Mouse (Mus musculus): Measurements from ENCODE around the gene Supt5.
"Not testable (repeated sequence)": the region's sequence is repeated elsewhere in the genome, so short reads cannot be mapped to it uniquely, and the experiment has no call there.

Gene Supt5

GRCm38 (mm10) chr7:28338108-28338998, at the start of gene Supt5:
Gene Supt5 (minus strand): TSS chr7:28338746.
- DNase-seq: peak; percentile 98

- DNase-seq: not testable (repeated sequence)
These were observed 48.8 kb upstream of the Supt5 start for GRCm38 (mm10) chr7:28387384-28387783.

- not testable (repeated sequence) for DNase-seq
These were observed 48.3 kb upstream of the Supt5 start for GRCm38 (mm10) chr7:28386877-28387276.

- peak; percentile 76 for DNase-seq
These were observed 47.9 kb upstream of the Supt5 start for GRCm38 (mm10) chr7:28386462-28386861.

- DNase-seq: no peak
These were observed 47.5 kb upstream of the Supt5 start for GRCm38 (mm10) chr7:28386007-28386406.

- no peak for DNase-seq
These were observed 46.6 kb upstream of the Supt5 start for GRCm38 (mm10) chr7:28385196-28385595.

GRCm38 (mm10) chr7:28384162-28384561, 45.6 kb upstream of the Supt5 start:
- no peak for DNase-seq

GRCm38 (mm10) chr7:28383606-28384005, 45.1 kb upstream of the Supt5 start:
- no peak for DNase-seq

- DNase-seq: peak; percentile 85
These were observed 44.4 kb upstream of the Supt5 start for GRCm38 (mm10) chr7:28382981-28383396.

GRCm38 (mm10) chr7:28382347-28382951, 43.9 kb upstream of the Supt5 start:
- no peak for DNase-seq

GRCm38 (mm10) chr7:28381938-28382337, 43.4 kb upstream of the Supt5 start:
- DNase-seq: peak; percentile 89

GRCm38 (mm10) chr7:28381017-28381790, 42.7 kb upstream of the Supt5 start:
- DNase-seq: peak; percentile 78

- no peak for DNase-seq
These were observed 41.9 kb upstream of the Supt5 start, which contains the start of gene Zfp36 for GRCm38 (mm10) chr7:28380237-28381016. Gene Zfp36 (minus strand): TSS chr7:28380253.

GRCm38 (mm10) chr7:28378769-28379651, 40.5 kb upstream of the Supt5 start:
- peak; percentile 93 for DNase-seq

GRCm38 (mm10) chr7:28378066-28378690, 39.6 kb upstream of the Supt5 start:
- peak; percentile 88 for DNase-seq

- peak; percentile 51 for DNase-seq
These were observed 38.9 kb upstream of the Supt5 start for GRCm38 (mm10) chr7:28377190-28378065.

GRCm38 (mm10) chr7:28376011-28376771, 37.6 kb upstream of the Supt5 start:
- peak; percentile 95 for DNase-seq

- DNase-seq: peak; percentile 92
These were observed 36.8 kb upstream of the Supt5 start for GRCm38 (mm10) chr7:28375176-28375921.

All from kidney, adult 11 months (tissue).